Mouse (Mus musculus) left cerebral cortex, adult 8-10 months (tissue): ENCODE results near the gene Arid3b. TPM values are rescaled to one million over a fixed set of nuclear protein-coding genes. Genes with fewer than 3 reads are reported as not detected.

Experiments
- DNase-seq, 2 experiments: peaks; one replicate each; pipeline ENCODE4 v3.0.0; 2022; ENCODE audit warnings: low spot score in 2 of 2
- total RNA-seq, 4 experiments: library from RNA; stranded (reverse); gene quantifications; 2 replicates each; pipeline ENCODE4 v1.2.4; 2022

The Arid3b gene
- total RNA-seq, 4 experiments from 2014 or later, result 10.9 to 15.0 (median 13.4) TPM

GRCm38 (mm10) chr9:57831267-57832082 lies 5.1 kb downstream of the Arid3b start:
- peak; percentile 85 to 93 for DNase-seq

DNA sequence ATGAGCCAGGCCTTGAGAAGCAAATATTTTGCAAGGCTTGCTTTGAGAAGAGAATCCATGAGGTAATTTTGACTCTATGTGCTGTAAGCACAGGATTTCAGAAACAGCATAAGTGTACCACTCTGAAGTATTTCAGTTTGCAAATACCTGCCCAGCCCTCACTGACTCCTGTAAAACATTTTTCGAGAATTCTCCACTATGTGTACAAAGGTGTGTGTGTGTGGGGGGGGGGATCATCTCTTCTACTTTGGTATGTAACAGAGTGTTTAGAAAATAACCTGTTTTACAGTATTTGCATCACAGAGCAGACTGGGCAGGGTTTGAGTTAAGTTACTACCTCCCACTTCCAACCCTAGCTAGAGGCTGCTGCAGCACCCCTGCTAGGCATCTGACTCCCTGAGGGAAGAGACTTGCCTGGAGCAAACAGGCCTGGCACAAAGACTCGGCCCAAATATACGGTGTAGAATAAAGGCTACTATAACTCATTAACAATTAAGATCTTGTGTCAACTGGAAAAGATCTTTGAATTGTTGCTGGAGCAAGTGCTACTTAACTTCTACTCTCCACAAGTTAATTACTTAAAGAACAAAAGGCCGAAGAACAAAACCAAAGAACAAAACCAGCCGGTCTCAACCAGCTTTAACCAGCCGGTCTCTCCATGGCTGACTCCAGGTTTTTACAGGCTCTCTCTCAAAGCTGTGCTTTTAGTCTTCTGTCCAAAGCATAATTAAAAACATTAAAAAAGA lies 6.6 kb downstream of the Arid3b start:
- no peak for DNase-seq

DNA sequence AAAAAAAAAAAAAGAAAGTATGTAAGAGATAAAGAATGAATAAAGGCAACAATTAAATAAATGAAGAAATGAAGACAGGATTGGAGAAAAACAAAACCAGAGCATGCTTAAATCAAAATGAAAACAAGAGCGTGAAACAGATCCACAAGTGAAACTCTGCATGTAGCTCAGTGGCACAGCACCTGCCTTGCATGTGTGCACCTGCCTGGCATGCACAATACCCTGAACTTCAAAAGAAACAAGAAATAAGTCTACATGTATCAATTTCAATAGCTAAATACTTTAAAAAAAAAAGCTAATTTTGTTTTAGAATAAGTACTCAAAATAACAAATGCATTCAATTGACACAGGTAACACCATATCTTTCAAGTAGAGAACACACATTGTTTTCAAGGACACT lies 13.2 kb downstream of the Arid3b start:
- no peak for DNase-seq

GRCm38 (mm10) chr9:57822812-57823211 lies 13.8 kb downstream of the Arid3b start:
- no peak for DNase-seq

- no peak for DNase-seq
These were observed 16.2 kb downstream of the Arid3b start for GRCm38 (mm10) chr9:57820186-57821080.

DNA sequence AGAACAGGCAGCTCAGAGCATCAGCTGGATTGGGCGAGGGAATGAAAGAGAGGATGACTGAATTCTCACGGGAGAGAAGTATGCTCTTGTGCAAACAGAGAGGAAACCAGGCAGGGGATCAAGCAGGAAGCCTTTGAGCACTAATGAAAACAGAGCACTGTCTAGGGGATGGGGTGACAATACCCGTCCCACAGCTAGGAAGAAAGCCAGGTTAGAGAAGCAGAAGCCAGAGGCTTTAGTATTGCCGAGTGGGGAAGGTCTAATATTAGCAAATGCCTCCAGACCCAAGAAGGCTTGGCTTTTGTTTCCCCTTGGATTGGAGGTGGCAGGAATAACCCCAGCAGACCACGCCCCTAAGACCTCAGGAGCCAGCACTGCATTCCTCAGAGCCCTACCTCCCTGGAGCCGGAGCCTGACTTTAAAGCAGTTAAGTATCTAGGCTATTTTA lies 19.3 kb downstream of the Arid3b start:
- DNase-seq, result no peak

- DNase-seq, result no peak
These were observed 21.7 kb downstream of the Arid3b start for GRCm38 (mm10) chr9:57814866-57815265.

DNA sequence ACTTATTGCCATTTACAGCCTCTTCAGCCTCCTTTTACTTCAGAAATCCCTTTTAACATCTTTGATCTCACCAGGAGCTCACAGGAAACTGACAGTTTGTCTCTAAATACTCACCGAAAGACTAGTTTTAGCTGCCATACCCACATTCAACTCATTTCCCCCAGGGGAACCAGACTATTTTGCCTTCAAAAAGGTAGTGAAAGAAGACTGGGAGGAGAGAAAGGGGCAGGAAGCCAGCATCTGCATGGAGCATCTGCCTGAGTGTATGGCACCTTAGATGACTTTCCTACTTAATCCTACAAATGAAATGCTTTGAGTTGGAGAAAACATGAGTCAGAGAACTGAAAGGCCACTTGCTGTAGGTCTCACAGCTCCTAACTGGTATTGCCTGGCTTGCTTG lies 22.6 kb downstream of the Arid3b start:
- no peak for DNase-seq

DNA sequence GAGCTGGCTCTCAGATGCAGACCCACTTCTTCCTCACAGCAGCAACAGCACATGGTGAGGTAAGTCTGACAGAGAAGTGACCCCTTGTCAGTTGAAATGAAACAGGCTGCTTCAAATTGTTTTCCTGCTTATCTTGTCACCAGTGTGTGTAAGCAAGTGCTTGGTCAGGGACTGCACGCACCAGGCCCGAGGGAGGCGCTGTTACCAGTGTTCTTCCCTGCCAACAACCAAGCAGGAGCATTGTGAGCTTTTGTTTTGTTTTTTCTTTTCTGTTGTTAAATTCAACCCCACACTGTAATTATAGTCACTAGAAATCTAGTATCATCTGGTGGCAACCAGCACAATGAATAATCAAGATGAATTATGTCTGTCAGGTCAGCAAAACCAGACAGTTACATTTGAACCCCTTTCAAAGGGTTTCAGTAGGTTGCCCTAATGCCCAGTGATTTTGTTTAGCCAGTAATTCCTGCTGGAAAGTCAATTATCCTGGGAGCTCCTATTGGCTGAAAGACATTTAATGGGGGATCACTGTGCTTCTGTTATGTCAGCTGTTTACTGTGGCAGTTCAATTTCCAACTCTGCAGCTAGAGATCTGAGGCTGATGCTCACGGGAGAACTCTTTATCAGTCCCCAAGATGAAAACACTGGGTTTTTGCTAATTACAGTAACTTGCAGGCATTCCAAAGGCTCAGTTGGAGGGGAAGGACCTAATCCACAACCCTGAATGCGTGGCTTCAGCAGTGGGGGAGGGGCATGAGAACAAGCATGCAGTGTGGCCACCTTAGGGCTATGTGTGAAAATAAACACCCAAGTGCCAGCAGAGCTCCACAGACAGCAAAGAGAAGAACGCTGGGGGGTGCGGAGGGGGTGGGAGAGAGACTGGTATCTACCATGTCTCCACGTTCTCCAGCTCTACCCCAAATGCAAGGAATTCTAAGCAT lies 24.5 kb downstream of the Arid3b start:
- no peak for DNase-seq

GRCm38 (mm10) chr9:57810691-57811090 lies 25.9 kb downstream of the Arid3b start:
- DNase-seq, result no peak

DNA sequence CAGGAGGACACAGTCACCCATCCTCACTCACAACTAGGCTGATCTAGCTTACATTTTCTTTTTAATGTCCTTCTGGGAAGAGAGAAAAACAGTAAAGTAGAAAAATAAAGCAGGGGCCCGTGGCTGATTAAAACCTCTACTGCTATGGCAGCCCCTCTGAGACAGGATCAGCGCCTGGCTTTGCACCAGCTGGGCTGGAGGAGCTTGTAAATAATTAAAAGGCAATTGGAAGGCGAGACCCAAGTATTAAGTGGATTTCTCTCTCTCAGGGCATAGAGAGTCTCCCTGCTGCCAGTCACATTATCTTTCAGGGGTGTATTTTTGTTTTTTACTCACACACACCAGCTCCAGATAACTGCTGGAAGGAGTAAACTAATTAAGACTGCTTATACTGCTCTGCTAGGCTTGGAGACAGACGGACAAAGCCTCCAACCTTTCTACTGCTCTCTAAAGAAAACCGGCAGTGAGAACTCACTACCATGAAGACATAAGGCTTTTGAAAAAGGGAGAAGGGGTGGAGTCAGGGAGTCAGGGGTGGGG lies 27.8 kb downstream of the Arid3b start:
- DNase-seq, result no peak

- DNase-seq, result no peak
These were observed 29.4 kb downstream of the Arid3b start for GRCm38 (mm10) chr9:57807174-57807651.

DNA sequence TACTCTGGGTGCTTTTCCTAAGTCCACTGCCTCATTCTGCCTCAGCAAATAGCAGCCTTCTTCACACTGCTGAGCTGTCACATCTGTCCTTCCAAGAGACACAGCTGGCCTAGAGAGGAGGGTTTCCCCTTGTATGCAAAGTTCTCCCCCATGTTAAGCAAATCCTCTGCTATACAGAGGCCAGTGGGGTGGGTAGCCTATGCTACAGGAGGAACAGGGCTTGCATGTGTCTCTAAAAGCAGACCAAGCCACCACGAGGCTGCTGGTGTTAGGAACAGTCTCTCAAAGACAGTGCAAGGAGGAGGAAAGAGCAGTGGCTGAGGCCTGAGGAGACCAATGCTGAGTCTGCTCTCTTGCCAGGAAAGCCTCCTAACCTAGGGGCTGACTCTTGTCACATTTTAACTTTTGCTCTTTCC lies 30.5 kb downstream of the Arid3b start:
- no peak for DNase-seq

- no peak for DNase-seq
These were observed 31.4 kb downstream of the Arid3b start for GRCm38 (mm10) chr9:57805087-57805737.

DNA sequence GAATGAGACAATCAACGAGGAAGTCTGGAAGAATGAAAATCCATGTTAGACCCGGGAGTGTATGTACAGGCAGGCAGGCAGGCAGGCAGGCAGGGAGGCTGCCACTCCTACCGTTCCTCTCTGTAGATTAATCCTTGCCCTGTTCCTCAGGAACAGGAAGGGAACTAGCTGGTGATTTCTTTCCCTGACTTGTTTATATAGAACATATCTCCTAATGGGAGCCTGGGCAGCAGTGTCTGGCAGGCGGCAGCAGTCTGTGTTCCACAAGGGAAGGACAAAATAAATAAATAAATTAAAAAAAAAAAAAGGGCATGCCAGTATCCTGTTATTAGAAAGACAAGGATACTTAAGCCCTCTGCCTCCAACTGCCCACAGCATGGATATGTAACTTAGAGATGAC lies 32.8 kb downstream of the Arid3b start:
- DNase-seq, result no peak

DNA sequence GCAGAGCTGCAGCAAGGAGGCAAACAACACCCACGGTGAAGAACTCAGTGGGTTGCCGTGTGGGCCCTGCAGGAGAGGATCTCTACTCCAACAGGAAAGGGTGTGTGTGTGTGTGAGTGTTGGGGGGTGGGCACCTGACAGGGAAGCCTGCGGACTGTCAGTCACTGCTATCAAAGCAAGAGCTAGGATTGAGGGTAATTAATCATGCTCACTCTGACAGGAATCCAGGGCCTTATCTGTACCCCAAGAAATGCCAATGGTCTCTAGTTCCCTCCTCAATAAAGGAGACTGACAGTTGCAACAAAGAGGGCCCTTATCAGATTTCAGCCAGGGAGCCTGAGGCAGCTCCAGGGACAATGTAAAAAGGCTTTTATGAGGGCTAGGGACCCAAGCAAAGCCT lies 33.5 kb downstream of the Arid3b start:
- DNase-seq, result no peak

GRCm38 (mm10) chr9:57800325-57800975 lies 36.1 kb downstream of the Arid3b start:
- no peak for DNase-seq

DNA sequence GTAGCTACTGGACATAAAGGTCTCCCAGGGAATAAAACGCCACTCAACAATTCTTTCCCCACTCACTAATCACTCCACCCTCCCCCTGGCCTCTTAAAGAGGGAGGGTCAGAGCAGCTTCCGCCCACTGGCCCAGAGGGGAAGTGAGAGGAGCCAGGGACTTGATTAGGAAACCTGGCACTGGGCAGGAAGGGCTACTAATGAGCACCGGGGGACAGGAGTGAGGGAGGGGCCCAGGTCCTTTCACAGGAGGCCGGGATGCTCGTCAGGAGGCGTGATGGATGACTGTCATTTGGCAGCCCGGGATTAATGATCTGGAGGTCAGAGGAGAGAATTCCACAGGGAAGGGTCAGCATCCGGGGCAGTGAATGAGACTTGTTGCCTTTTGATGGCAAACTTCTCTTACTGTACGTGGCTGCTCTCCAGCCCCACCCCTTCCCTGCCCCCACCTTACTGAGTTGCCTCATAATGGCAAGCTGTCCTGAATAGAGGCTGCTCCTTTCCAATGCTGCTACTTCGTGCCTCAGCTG lies 37.8 kb downstream of the Arid3b start:
- DNase-seq, result no peak

- DNase-seq, result no peak
These were observed 39.1 kb downstream of the Arid3b start for GRCm38 (mm10) chr9:57797456-57797855.
